Mouse (Mus musculus): ENCODE measurements around the gene Rgs5. TPM values are rescaled to one million over a fixed set of nuclear protein-coding genes. Genes with fewer than 3 reads are reported as not detected.

The Rgs5 gene
- polyA plus RNA-seq, 1 experiment from 2014 or later: 5.9 TPM

- no peak for ATAC-seq (ENCODE audit: insufficient number of reproducible peaks, low FRiP score)
- H3K4me2 ChIP-seq: no peak overlapping the region
- H3K9ac ChIP-seq: no peak overlapping the region
- 77% methylated on average over 7 of the region's 7 CpGs for WGBS
- peaks cover 3% of the 10 kb centered on the region; the same call in 1 of the 2 replicates for H3K9me3 ChIP-seq (replicated peaks)
- no peak overlapping the region for H3K27ac ChIP-seq (ENCODE audit: poor library complexity, severe bottlenecking)
- no peaks in the 10 kb centered on the region for H3K27me3 ChIP-seq (replicated peaks)
- no peaks in the 10 kb centered on the region for H3K4me1 ChIP-seq (replicated peaks)
- H3K4me3 ChIP-seq: no peak overlapping the region
- H3K36me3 ChIP-seq: no peaks in the 10 kb centered on the region
Measured at GRCm38 (mm10) chr1:169730599-169731100, 75.3 kb downstream of the Rgs5 start.

DNA sequence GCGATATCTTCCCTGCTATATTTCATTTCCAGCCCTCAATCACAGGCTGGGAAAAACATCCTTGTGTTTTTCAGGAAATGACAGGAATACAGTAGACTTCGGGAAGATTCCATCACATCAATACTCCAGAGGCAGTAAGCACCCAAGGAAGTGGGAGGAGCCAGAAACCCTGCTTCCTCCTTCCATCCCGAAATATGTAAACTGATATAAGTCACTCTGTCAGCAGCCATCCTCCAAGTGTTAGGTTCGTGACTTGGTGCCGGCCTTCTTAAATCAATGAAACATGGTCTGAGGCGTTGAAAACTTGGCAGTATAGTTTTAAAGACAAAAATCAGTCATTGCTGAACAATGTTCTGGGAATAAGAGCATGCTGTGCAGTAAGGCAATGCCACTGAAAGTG is 80.8 kb downstream of the Rgs5 start:
- no peak for ATAC-seq (ENCODE audit: insufficient number of reproducible peaks, low FRiP score)
- Histone ChIP-seq H3K9ac (no peak overlapping the region), H3K9me3 (replicated peaks) (peaks cover 3% of the 10 kb centered on the region; the same call in 1 of the 2 replicates), H3K4me1 (replicated peaks) (no peaks in the 10 kb centered on the region), H3K4me3 (no peak overlapping the region), H3K27ac (ENCODE audit: poor library complexity, severe bottlenecking) (no peak overlapping the region), H3K27me3 (replicated peaks) (no peaks in the 10 kb centered on the region), H3K36me3 (no peaks in the 10 kb centered on the region), H3K4me2 (no peak overlapping the region)
- 68% methylated on average over 6 of the region's 6 CpGs for WGBS

- Histone ChIP-seq H3K9me3 (replicated peaks) (peaks cover 3% of the 10 kb centered on the region; the same call in 1 of the 2 replicates), H3K4me1 (replicated peaks) (no peaks in the 10 kb centered on the region), H3K4me2 (no peak overlapping the region), H3K4me3 (no peak overlapping the region), H3K36me3 (no peaks in the 10 kb centered on the region), H3K27me3 (replicated peaks) (no peaks in the 10 kb centered on the region), H3K9ac (no peak overlapping the region), H3K27ac (ENCODE audit: poor library complexity, severe bottlenecking) (no peak overlapping the region)
- no peak for ATAC-seq (ENCODE audit: insufficient number of reproducible peaks, low FRiP score)
- WGBS: 82% methylated on average over 6 of the region's 6 CpGs
Measured at GRCm38 (mm10) chr1:169737231-169737630, 81.9 kb downstream of the Rgs5 start.

- Histone ChIP-seq H3K36me3 (no peaks in the 10 kb centered on the region), H3K9ac (no peak overlapping the region), H3K4me1 (replicated peaks) (no peaks in the 10 kb centered on the region), H3K4me2 (no peak overlapping the region), H3K27me3 (replicated peaks) (no peaks in the 10 kb centered on the region), H3K27ac (ENCODE audit: poor library complexity, severe bottlenecking) (no peak overlapping the region), H3K9me3 (replicated peaks) (no peaks in the 10 kb centered on the region), H3K4me3 (no peak overlapping the region)
- no peak for ATAC-seq (ENCODE audit: insufficient number of reproducible peaks, low FRiP score)
- 81% methylated on average over 5 of the region's 5 CpGs for WGBS
Measured at GRCm38 (mm10) chr1:169741147-169741546, 85.8 kb downstream of the Rgs5 start.

Other genes starting within 250 kb of the Rgs5 start
- gene Nuf2, start 124.0 kb upstream of the Rgs5 start, polyA plus RNA-seq (2016; fragmentation: Nextera tagmentation; extraction: Ambion mirVana): 45.6 and 48.2 TPM in 2 replicates
- gene Rgs4, start 92.1 kb downstream of the Rgs5 start, polyA plus RNA-seq (2016; fragmentation: Nextera tagmentation; extraction: Ambion mirVana): 2.5 and 2.9 TPM in 2 replicates